Mouse (Mus musculus) common myeloid progenitor, adult 5-6 weeks (primary cell): ENCODE results near the gene Opcml. TPM values are rescaled to one million over a fixed set of nuclear protein-coding genes. Genes with fewer than 3 reads are reported as not detected.

Experiments
- ATAC-seq: replicated peaks from 2 replicates; pipeline ENCODE4 v1.8.0; 2016; ENCODE audit warnings: low read depth, mild to moderate bottlenecking, moderate TSS enrichment, inconsistent platforms; ENCODE audit not compliant: poor library complexity, severe bottlenecking
- total RNA-seq: library from RNA; stranded (forward); fragments of 200-1000, 187-1606 nt; gene quantifications from 2 replicates; pipeline ENCODE4 v1.2.3, GENCODE M21; 2017

The Opcml gene
- total RNA-seq, 1 experiment from 2014 or later = not detected

DNA sequence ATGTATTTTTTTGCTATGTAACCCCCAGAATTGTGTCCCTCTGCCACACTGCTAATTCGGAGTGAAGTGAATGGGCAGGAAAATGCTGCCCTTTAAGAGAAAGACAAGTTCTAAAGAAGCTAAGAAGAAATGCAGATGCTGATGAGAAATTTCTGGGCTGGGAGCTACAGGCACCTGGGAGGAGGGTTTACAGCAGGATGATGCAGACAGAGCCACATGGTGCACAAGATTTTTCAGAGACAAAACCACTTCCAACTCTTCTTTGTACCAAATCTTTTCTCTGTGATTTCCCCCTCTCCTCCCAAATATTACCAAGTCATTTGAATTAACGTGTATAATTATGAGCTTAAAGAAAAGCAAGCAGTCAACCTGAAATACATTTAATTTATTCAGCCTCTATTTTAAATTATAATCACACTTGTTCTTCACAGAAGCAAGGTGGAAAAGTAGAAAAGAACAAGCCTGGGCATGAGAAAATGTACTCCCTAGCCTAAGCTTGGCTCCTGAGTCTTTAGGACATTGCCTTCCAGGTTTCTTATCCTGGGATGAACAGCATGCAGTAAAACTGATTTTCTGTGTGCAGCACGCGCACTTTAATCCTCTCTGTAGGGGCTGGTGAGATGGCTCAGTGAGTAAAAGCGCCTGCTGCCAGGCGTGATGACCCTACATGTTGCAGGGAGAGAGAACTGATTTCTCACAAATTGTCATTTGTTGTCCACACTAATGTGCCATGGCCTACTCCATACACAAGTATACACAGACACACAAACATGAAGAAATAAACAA, 890.9 kb downstream of the Opcml start:
- ATAC-seq = no peak

DNA sequence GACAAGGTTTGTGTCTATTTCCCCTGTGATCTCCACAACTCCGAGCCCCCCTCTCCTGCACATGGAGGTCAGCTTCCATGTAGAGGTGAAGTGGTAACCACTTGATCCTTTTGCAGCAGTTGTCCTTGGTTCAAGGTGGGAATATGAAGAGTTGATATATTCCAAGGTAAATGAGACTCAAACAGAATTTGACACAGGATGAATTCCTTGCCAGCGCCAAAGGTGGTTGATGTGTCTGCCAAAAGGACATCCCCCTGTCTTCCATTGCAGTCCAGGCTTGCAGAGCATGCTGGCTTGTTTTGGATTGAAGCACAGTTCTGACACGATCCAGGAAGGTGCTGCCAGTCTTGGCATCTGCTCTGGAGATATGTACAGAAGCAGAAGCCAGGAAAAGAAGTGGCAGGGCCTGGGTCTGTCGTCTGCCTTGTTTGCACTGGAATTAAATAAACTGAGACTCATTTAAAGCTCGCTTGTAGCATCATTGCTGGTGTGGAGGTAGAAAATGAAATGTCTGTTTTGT, 893.4 kb downstream of the Opcml start:
- no peak for ATAC-seq

DNA sequence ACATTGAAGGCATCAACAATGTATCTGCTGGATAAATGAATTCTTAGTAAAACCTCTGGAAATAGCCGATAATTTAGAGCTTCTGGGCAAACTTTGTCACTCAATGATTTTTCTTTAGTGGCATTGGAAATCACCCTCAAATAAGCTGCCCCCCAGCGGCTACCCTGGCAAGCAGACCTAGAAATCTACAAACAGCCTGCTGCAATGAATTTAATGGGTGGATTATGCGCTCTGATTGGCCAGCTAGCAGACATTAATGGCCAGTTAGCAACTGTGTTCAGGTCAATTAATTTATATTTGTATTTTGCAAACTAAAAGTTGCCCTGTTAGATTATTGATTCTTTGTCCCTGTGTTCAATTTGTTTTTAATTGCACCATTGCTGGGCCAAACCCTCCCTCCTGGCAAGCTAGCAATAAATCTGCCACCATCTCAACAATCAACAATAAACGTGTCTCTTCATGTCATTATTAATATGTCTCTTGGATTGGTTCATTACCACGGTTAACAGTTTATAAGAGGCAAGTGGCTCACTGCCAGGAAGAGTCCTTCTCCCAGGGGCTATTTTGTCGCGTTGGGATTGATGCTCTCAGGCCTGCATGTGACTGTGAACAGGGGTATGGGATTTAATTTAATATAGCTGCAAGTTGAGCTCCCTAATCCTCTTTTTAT, 896.5 kb downstream of the Opcml start:
- no peak for ATAC-seq

DNA sequence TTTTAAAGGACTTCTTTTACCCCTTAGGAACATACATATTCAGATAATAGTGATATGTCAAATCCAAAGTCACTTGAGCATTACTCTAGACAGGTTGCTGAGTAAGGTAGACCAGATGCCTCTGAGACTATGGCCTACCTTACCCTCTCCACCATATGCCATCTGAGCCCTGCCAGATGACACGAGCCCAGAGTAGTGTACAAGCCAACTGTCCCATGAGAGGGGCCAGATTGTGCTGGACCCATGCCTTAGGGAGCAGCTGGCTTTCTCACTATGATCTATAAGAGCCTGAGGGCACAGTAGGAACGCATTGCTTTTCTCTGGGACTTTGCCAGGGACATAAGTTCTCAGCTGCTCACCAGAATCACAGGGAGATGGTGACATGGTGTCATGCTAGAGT, 899.6 kb downstream of the Opcml start:
- ATAC-seq = no peak

DNA sequence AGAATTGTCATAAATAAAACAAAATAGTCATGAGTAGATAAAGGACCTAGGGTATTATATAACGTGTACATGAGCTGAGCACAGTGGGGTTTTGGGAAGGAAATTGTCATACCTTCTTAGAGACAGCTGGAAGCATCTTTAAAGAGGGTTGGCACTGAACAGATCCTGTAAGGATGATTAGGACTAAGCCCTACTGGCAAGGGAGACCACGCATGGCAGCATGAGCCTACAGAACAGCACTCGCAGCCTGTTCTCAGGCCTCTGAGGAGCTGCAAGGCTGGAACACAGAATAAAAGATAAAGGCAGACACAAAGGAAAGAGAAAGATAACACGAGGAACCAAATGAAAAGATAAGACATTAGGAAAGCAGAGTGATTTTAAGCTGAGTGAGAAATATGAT, 915.2 kb downstream of the Opcml start:
- no peak for ATAC-seq

DNA sequence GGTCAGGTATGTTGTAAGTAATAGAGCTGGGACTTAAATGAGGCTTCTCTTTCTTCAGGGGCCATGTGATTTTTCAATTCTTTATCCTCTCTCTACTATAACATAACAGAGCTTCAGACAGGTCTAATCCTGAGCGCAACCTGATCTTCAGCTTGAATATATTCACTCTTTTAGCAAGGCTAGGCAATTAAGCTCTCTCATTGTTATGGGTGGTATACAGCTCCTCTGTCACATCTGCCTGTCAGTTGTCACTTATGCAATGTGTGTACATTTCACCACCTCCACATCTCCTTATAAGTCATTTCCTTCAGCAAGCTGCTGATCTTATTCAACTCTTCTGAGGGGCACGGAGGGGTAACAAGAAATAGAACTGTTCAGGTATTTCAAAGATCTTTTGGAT, 924.0 kb downstream of the Opcml start:
- ATAC-seq = no peak

DNA sequence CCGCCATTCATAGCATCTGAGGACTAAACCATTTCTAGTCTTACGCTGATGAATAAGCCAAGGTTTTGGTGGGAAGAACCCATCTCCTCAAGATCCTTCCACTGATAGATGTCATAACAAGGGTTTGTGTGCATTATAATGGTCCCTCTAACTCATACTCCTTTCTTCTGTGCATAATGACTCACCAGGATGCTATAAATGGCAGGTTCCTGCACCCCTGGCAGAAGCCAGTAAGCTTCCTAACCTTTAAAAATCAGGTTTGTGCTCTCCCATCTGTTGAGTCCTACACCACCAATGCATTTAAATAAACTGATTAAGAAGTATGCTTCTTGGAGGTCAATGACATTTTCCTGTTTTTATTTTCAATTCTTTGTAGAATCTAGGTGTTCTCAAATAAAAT, 929.6 kb downstream of the Opcml start:
- no peak for ATAC-seq

DNA sequence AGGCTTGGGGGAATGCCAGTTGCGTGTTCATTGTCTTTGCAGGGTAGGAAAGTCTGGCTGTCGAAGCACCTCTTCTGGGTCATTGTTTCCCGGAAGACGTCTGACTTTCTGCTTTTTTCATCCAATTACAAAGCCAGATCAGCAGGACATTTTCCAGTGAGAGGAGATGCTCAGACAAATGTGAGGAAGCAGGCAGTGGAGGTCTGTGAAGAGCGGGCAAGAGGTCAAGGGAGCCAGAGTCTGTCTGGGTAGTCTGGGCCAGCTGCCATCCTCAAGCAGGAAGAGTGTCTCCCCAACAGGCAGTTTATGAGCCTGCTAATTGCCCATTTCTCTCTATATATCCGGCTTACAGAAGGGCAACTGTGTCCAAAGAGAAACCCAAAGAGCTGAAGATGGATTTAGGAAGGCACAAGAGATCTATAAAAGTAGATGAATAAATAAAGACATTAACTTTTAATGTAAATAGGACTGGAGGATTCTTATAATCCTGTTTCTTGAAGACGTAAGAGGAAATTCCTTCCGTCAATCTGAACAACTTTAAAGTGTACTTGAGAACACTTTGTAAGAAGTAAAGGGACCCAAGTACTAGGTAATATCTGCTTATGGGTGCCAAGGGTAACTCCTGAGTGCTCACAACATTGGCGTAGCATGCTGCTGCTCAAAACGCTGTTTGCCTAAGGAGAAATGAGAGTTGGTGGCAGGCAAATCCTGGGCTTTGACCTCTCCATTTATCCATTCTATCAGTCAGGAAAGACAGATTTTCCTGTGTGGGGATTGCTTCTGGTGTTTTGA, 941.4 kb downstream of the Opcml start:
- no peak for ATAC-seq

DNA sequence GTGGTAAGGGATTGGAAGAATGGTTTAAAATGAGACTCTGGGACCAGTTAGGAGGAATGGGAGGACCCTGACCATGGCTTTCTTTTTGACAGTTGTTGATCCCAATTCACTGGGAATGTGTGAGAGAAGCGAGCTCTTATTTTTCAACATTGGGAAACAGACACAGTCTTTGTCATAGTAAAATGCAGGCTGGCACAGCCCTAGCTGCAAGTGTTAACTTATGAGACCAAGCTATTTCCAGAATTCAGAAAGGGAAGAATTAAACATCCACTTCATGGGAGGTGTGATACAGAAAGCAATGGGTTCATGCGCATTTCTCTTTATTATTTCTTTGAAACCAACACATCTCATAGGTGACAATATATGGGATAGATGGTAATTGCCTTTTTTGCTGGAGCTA, 947.4 kb downstream of the Opcml start:
- no peak for ATAC-seq

DNA sequence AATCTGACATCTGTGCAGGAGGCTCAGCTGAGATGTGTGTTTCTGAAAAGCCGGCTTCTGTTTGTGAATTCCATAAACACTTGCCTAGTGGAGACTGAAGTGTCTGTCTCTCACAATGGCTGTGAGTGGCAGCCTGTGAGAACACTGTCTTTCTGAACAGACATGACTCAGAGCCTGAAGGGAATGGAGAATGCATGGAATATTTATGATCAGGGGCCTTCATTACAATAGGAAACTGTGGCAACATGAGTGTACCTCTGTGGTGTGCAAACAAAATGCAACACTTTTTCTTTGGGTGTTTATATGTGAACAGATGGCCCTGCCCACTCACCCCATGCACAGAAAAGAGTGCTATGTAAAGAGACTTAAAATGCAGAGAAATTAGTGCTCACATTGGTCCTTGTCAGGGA, 947.9 kb downstream of the Opcml start:
- ATAC-seq = no peak

DNA sequence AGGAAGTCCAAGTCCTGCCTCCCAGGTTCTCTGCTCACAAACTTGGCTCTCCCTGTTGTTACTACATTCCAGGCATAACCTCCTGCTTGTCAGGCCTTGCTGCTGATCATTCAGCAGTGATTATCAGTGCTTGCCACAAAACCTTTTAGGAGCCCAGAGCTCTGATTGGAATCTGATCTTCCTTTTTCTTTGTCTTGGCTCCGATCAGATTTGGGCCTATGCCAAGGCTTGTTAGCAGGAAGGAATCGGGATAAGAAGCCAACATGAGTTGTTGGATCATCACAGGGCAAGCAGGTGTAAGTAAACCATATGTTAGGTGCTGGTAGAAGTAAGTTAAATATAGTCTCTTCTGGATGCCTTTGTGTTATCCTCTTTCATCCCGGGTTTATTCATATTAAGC, 954.2 kb downstream of the Opcml start:
- ATAC-seq = no peak

DNA sequence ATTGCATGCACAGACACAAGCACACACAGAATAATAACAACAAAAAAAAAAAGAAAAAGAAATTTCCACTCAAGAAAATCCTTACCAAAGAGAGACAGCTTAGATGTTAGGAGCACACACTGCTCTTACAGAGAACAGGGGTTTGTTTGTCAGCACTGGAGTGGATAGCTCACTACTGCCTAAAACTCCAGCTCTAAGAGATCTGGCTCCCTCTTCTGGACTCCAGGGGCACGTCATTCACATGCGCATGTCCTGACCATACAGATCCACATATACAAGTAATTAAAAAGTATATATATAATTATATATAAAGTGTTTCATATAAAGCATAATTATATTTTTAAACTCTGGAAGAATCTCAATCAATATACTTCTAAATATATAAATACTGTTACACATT, 958.3 kb downstream of the Opcml start:
- no peak for ATAC-seq

DNA sequence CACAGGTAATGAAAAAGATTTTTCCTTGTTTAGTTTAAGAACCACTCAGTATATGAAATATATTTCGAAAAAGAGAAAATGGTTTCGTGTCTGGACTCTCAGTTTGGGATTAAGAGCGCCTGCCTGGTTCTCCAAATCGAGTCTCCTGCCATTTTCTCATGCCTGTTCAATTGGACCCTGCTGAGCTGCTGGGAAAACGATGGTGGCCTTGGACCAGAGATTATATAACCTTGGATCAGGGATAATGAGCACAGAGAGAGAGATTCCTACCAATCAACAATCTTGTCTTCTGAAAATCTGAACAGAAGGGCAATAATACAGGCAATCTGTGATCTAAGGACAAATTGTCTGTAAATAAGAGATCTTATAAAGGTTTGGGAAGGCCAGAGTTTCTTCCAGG, 962.3 kb downstream of the Opcml start:
- no peak for ATAC-seq

DNA sequence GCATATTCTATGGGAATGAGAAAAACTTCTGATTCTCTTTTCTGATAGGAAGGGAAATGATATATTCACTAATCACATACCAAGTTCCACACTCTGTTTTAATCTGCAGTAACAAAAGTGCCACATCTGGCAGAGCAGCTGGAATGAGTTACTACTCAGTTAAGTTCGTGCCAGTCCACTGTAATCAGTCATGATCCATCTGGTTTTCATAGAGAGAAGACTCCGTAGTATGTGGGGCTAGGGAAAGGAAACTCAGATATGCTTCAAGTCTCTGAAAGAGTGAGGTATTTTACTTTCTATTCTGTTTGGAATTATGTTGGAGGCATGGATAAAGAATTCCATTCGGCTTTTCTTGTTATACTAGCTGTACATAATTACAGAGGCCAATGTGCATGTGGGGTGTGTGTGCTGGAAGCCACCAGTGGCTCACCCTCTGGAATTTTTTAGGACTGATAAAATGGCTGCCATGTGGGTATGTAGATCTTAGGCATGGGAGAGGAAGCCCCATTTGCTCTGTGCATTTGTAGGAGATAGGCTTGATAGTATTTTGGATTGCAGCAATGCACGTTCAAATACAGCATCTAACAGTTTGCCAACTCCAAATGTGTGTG, 966.4 kb downstream of the Opcml start:
- no peak for ATAC-seq

DNA sequence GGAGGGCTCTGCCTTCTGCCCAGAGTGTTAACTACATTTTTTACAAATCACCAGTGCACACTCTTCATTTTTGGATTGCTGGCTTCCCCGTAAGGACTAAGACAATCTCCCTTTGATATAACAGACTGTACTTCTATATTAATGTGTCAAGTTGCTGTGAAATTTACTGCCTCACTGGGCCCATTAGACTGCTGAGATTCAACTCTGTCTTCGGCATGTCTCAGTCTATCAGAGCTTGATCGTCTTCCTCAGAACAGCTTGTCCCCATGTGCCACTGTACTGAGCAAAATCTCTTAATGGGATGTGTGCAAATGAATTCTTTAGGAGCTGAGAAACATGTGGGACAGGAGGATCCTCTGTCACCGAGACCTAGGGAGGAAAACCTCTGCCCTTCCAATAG, 970.9 kb downstream of the Opcml start:
- no peak for ATAC-seq

DNA sequence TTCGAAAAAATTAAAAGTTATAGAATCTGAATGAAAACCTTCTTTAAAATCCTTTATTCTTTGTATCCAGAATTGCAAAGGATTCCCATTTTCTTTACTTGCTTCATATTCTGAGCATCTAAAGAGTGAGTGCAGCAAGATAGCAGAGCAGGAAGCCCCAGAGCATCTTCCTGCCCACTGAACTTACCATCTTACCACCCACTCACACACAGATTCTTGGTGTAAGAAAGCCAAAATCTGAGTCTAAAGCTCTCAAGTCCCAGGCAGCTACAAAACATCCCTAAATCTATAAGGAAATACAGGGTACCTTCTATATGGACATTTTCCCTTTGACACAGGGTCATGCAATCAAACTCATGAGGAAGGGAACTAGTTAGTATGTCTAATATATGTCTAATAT, 973.6 kb downstream of the Opcml start:
- no peak for ATAC-seq

DNA sequence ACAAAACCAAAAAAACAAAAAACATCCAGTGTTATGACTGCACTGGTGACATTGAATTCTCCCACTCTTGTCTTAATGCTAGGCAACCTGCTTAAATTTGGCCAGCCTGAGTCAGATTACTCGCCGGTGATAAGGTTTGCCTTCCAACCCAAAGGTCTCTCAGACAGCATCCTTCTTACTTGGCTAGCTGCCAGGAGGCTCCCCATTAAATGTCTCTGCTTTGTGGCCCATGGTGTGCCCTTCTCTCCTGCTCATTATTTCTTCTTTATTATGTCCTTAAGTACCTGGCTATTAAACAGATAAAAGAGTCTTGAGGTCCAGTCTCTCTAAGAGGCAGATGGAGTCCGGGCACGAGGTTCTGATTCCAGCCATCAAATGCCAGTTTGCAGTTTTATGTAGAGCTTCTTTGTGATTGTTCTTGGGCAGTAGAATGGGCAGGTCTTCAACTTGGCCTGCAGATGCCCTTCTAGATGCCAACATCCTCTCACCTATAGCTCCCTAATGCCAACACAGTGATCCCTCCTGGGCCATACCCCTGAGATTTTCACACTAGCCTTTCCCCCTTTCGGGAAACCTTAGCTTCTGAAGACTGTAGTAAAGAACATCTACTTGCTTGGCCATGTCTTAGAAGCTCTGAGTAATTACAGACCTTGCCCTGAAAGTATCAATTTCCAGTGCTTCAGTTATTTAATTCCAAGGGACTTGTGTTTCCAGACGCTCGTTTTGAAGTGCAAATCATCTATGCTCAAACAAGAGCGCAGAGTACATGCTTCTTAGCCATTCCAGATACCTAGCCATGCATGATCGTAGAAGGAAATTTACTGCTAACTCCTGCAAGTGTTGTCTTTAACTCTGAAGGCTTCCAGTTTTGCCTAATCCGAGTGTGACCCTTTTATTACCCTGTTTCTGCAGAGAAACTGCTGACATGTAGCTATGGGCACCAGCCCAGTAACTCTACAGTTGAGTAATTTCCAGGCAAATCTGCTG, 986.2 kb downstream of the Opcml start:
- no peak for ATAC-seq

DNA sequence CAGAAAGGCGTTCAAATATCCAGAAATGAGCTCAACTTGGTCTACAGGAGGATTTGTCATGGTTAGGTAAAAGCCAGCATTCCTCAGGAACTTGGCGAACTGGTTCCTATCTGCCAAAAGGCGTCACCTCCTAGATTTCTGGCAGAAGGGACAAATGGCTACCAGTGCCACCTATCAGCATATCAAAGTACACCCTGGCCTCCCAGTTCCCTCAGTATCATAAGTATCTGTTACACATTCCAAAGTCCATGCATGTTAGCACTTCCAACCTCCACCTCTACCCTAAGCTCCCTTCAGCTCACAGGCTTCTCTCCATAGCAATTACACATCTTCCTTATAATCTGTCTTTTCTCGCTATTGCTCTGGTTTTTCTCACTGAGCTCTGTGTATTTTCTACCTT, 993.3 kb downstream of the Opcml start:
- no peak for ATAC-seq

DNA sequence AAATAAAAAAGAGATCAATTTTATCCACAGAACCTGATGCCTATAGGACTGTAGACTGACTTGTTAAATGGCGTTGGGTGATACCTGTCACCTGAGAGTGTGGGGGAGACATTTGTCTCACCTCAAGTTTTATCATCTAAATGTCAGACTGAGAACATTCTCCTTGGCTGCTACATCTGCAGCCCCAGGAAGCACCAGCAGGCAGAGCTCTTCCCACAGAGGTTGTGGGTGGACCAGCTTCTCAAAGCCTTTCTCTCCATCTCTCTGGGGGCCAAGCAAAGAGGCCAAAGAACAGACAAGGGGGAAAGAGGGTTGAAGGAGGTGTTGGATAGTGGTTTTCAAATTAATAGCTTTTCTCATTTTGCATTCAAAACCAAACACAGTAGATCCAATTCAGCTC, 998.9 kb downstream of the Opcml start:
- no peak for ATAC-seq
